Mouse (Mus musculus) retina, embryonic 14.5 days (tissue): ENCODE results near the gene 3110040M04Rik.

Experiments
- DNase-seq: peaks from one replicate; pipeline ENCODE4 v3.0.0-alpha.2; 2015; ENCODE audit warnings: low spot score

3110040M04Rik gene

DNA sequence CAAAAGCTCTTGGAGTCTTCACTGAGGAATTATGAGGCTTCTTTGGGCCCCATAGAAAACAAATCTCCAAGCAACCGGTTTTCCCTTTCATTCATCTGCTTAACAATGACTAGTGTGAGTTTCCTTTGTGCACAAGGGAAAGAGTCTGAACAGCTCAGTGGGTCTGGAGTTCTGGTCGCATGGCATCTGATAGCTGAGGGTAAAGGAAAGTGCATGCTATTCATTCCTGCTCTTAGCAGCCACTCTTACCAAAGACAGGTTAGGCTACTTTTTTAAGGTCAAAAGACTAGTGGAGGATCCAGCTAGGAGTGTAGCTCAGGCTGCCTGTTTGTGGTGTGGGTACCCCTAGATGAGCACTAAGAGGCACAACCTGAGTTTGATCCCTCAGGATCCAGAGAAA, 31.7 kb downstream of the 3110040M04Rik start:
- no peak for DNase-seq

DNA sequence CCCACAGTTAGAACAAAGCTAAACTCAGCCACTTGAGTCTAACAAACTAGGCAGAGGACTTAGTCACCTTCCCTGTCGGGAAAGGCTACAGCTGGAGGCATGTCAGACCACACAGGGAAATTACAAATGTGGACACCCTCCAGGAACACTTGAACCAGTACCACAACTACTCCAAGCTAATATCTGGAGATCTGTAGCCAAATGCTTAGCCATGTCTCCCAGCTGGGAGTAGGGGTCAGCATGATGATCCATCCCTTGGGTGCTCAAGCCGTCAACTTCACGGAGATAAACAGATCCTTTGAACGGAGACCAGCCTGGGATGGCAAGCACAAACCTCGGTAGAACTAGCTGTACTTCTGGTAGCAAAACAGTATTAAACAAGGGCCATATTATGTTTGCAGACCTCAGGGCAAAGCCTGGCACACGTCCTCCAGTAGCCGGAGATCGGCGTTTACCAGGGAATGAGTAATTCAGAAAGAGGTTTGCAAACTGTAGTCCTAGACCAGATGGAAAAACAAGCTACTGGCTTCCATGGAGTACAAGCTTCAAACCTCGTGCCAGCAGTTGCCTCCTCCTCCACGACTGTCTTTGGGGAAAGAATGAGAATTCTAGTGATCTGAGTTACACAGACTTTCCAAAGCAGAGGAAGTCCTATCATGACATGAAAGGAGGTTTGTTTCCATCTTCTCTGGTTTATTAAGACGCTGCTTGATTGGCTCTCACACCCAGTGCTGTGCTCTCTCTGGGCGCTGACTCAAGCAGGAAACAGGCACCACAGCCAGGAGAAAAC, 32.4 kb downstream of the 3110040M04Rik start:
- no peak for DNase-seq

DNA sequence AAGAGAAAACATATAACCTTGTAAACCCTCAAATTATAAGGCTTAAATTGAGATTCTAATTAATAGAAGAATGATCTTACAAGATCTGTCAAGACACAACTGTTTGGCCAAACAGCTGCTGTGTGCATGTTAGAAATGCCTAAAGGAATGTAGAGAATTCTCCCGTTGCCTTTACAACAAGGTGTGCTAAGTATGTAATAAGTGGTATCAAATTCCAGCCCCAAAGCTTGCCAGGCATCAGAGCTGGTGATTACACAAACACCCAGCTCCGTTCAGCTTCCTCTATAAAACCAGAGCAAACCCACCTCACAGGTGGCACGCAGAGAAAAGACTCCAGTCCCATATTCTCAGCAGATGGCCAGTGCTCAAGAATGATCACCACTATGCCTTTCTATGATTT, 33.9 kb downstream of the 3110040M04Rik start:
- no peak for DNase-seq

DNA sequence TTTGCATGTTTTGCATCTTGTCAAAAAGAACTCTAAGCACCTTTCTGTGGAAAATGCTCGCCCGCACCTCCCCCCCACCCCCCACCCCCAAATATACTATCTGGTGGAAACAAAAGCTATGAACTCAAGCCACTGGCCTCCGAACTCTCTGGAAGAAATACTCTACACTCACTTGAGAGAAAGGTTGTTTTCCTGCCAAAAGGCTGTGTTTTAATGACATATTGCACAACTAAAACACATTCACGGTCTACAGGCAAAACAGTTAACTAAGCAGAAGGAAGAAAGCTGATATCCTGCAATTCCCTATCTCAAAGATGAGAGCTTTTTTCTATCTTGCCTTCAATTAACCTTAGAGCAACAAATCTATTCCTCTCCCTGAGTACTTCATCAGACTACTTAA, 39.4 kb downstream of the 3110040M04Rik start:
- no peak for DNase-seq

DNA sequence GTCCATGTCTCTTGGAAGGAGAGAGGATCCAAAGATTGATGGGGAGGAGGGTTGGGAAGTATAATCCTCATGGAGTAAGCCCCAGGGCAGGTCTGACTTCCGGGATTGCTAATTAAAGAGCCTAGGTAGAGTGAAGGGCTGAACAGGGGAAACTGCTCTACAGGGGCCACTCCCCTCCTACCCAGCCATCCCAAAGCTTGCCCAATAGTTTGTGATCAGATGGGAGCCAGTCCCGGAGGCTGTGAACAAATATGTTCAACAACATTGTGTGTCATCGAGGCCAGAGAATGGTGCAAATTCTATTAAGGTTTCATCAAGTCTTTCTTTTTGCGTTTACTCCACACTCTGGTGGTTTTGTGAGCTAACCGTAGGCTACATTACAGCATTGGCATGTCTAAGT, 40.1 kb downstream of the 3110040M04Rik start:
- DNase-seq: no peak

DNA sequence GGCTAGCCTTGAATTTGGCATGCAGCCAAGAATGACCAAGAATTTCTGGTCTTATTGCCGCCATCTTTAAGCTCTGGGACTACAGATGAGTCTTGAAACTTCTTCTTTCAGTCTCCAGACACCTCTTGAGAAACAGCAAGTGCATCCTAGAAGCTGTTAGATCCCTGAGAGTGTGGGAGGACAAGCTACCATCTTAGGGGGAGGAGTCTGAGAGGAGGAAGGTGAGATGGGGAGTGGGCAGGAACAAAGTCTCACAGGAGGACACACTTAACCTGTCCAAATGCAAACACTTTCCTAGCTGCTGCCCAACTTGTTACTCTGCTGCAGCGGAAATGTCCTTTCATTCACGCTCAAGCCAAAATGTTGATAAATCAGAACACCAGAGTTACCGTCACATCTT, 40.8 kb downstream of the 3110040M04Rik start:
- DNase-seq: no peak

DNA sequence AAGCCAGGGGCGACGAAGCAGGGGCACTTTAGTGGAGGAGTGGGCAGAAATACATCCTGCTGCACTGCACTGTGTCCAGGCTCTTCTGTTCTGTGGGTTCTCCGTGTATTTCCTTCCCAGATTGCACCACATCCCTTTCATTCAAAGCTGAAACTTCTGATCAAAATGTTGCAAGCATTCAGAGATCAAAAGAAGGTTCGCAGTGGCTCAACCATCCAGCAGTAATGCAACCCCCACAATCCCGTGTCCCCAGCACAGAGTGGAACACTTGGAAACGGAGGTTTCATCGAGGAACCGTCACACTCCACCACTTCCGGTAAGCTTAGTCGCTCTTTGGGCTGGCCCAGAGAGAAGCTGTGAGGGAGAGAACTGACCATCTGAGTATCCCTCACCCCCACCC, 41.2 kb downstream of the 3110040M04Rik start:
- DNase-seq: no peak

DNA sequence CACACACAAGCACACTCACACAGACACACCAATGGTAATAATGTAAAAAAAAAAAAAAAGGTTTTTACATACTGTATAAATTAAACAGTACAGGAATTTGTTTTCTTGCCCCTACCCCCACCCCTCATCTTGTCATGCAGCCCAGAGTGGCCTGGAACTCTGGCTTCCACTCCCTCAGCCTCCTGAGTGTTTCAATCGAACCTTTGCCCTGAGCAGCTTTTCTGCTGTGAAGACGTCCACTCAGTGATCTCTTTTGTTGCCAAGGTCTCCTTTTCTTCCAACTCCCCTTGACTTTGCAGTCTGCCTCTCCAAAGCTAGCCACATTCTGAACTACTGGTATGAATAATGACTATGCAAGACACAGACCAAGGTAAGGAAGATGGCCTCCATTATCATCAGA, 41.9 kb downstream of the 3110040M04Rik start:
- DNase-seq: no peak

DNA sequence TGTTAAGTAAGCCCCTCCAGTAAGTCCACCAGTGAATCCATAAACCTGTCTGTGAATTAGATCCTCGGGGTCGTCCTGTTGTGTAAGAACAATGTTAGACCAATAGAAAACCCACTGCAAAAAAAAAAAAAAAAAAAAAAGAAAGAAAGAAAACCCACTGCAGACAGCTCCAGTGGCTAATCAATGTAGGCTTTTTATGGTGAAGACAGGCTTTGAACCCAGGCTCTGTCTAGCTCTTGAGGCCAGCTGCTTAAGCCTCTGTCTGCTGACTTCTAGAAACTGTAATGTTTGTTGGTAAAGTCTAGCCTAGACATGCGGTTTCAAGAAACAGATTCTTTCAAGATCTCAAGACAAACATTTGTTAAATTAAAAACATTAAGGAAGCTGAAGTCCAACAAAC, 46.2 kb downstream of the 3110040M04Rik start:
- DNase-seq: no peak

DNA sequence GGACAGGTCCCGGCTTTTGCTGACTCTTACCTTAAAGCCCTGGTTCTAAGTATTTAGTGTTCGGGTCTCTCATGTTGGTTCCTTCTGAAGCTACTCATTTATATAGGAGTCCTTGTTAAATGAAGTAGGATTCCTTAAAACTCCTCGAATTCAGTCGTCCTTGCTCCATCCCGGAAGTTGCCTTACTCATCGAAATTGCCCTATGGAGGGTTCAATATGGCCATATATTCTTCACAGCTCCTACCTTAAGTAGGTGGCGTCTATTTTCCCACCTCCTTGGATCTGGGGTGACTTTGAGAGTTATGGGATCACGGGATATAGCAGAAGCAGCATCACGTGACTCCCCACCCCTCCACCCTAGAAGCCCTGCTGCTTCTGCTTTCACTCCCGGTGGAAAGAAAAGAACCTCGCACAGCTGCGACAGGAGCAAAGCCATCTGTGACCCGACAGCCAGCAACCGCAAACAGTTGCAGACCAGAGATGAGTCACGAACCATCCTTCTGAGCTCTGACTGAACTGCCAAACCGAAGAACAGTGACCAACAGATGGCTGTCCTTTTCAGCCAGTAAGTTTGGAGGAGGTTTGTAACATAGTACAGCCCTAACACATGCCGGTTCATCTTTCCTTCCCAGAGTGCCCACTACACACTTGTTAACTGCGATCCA, 46.7 kb downstream of the 3110040M04Rik start:
- DNase-seq: peak; percentile 39

DNA sequence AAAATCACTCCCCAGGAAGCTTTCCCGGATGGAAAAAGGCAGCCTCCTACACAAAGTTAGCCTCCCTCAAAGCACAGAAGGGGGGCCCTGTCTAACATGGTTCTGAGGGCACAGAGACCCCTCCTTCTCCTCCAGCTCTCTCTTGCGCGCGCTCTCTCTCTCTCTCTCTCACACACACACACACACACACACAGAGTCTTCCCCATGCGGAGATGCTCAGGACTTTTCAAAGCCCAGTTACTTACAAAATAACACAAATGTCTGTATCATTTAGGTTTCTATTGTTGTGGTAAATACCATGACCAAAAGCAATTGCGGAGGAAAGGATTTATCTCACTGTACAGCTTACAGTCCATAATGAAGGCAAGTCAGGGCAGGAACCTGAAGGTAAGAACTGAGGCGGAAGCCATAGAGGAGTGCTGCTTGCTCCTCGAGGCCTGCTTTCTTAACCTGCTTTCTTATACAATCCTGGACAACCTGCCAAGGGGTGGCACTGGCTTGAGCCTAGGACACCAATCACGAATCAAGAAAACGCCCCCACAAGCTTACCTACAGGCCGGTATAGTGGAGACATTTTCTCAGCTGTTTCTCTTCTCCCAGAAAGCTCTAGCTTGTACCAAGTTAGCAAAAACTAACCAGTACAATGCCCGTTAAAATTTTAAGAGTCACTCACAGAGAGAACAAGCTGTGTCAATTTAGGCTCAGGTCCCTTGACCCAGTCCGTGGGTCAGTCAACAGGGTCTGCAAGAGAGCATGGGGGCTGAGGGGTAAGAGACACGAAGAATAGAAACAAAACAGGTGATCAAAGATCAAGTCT, 47.5 kb downstream of the 3110040M04Rik start:
- DNase-seq: no peak
